In genomic region chr13:103262707-103263106, GRCm38 (mm10) we compare ENCODE assay signal across 23 mouse cellular contexts.
"Had no signal": no experiment of that assay in that cellular context is flagged by ENCODE, and none has a peak within 500 bp of the region (broad histone marks: within the 10 kb centered on the region; RNA-seq: fewer than 3 reads in every experiment).

No protein-coding gene starts in this region.

- H3K9me3 ChIP-seq: heart, embryonic 10.5 days; heart, embryonic 12.5 days; hindbrain, embryonic 13.5 days; hindbrain, embryonic 15.5 days; kidney, embryonic 15.5 days; limb, embryonic 15.5 days; liver, embryonic 12.5 days had no signal

- DNase-seq: forebrain, postnatal 0 days; gastrocnemius, postnatal 10 days; gastrocnemius, postnatal 25 days; heart, adult 18-20 months; heart, postnatal 10 days; kidney, adult 11 months; kidney, adult 2 months; kidney, postnatal 14 days; kidney, postnatal 36 days; layer of hippocampus, adult 9-11 months; layer of hippocampus, postnatal 36 days; left cerebral cortex, postnatal 4 days had no signal

- H3K27ac ChIP-seq: heart, embryonic 10.5 days; hindbrain, embryonic 13.5 days; hindbrain, embryonic 15.5 days; hindbrain, postnatal 0 days; kidney, embryonic 15.5 days; kidney, postnatal 0 days; limb, embryonic 13.5 days; limb, embryonic 15.5 days; liver, embryonic 12.5 days had no signal

- H3K4me3 ChIP-seq: heart, embryonic 10.5 days; heart, embryonic 12.5 days; hindbrain, embryonic 13.5 days; hindbrain, embryonic 15.5 days; kidney, embryonic 15.5 days; limb, embryonic 13.5 days; limb, embryonic 15.5 days; liver, embryonic 12.5 days had no signal

- H3K27me3 ChIP-seq: heart, embryonic 12.5 days; hindbrain, embryonic 13.5 days; hindbrain, embryonic 15.5 days; kidney, embryonic 15.5 days; limb, embryonic 13.5 days; limb, embryonic 15.5 days; liver, embryonic 12.5 days had no signal

- H3K4me2 ChIP-seq: heart, embryonic 12.5 days; hindbrain, embryonic 13.5 days; hindbrain, embryonic 15.5 days; kidney, embryonic 15.5 days; limb, embryonic 13.5 days; limb, embryonic 15.5 days; liver, embryonic 12.5 days had no signal

- H3K4me1 ChIP-seq: heart, embryonic 10.5 days; heart, embryonic 12.5 days; hindbrain, embryonic 15.5 days; kidney, embryonic 15.5 days; limb, embryonic 15.5 days; liver, embryonic 12.5 days had no signal

- H3K9ac ChIP-seq: forebrain, postnatal 0 days; heart, embryonic 12.5 days; hindbrain, embryonic 13.5 days; hindbrain, embryonic 15.5 days; kidney, embryonic 15.5 days; limb, embryonic 13.5 days; limb, embryonic 15.5 days; liver, embryonic 12.5 days had no signal

- H3K36me3 ChIP-seq: heart, embryonic 10.5 days; heart, embryonic 12.5 days; hindbrain, embryonic 13.5 days; hindbrain, embryonic 15.5 days; kidney, embryonic 15.5 days; limb, embryonic 13.5 days; limb, embryonic 15.5 days; liver, embryonic 12.5 days had no signal

- ATAC-seq: forebrain, postnatal 0 days; hindbrain, postnatal 0 days; intestine, embryonic 16.5 days; liver, embryonic 12.5 days had no signal
